Mouse (Mus musculus): ENCODE data around the gene Kctd13.
"Not testable (repeated sequence)": the region's sequence is repeated elsewhere in the genome, so short reads cannot be mapped to it uniquely, and the experiment has no call there.

The Kctd13 gene

GRCm38 (mm10) chr7:126928384-126929037, at the start of gene Kctd13:
Gene Kctd13, plus strand, starts transcription at chr7:126928879.
- in situ Hi-C loops (cut with MboI, MseI) = no loop called here

GRCm38 (mm10) chr7:126881040-126881439, 47.6 kb upstream of the Kctd13 start:
- in situ Hi-C loops (cut with MboI, MseI) = no loop called here

DNA sequence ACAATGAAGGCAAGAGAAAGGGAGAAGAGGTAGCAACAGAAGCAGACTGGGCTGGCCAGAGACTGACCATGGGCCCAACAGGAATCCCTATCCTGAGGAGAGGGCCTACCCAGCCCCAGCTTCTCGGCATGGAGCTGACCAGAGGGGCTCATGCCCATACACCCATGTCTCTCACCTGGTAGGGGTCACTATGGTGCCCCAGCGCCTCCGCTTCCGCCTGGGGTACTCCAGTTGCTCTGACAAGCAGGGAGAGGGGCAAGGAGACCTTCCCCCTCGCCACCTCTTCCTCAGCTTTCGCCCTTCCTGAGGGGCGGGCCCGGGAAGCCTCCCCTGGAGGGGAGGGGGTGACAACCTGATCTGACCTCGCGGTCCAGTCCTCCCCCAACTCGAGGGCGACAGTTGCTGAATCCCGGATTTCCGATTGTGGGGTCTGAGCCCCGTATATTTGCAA, 44.9 kb upstream of the Kctd13 start:
- in situ Hi-C loops (cut with MboI, MseI) = no loop called here

GRCm38 (mm10) chr7:126884286-126885164, 44.2 kb upstream of the Kctd13 start, which contains the start of gene Taok2:
Gene Taok2, minus strand, starts transcription at chr7:126884703.
- in situ Hi-C loops (cut with MboI, MseI) = no loop called here

DNA sequence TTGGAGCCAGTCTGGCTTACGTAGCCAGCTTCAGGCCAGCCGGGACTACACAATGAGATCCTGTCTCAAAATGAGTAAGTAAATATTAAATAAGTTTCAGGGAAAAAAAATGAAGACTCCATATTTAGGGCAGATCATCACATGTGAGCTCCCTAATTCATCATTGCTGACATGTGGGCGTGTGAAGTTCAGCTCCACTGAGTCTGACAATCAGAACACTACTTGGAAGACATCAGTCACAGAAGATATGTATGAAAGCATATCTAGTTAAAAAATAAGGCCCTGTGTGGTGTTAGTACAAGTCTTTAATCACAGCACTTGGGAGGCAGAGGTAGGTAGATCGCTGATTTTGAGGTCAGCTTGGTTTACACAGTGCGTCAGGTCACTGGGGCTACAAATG, 41.4 kb upstream of the Kctd13 start:
- in situ Hi-C loops (cut with MboI, MseI) = no loop called here

- in situ Hi-C loops (cut with MboI, MseI) = no loop called here
These were observed 39.8 kb upstream of the Kctd13 start for GRCm38 (mm10) chr7:126888852-126889251.

GRCm38 (mm10) chr7:126896912-126897311, 31.8 kb upstream of the Kctd13 start:
- in situ Hi-C loops (cut with MboI, MseI) = loop anchor here (10.0 kb wide), 1 partner anchor 948 kb away; no protein-coding TSS in a partner anchor

GRCm38 (mm10) chr7:126897390-126898101, 31.1 kb upstream of the Kctd13 start:
- in situ Hi-C loops (cut with MboI, MseI) = loop anchor here (10.0 kb wide), 1 partner anchor 947 kb away; no protein-coding TSS in a partner anchor

GRCm38 (mm10) chr7:126898102-126898990, 30.3 kb upstream of the Kctd13 start:
- in situ Hi-C loops (cut with MboI, MseI) = loop anchor here (10.0 kb wide), 1 partner anchor 946 kb away; no protein-coding TSS in a partner anchor

DNA sequence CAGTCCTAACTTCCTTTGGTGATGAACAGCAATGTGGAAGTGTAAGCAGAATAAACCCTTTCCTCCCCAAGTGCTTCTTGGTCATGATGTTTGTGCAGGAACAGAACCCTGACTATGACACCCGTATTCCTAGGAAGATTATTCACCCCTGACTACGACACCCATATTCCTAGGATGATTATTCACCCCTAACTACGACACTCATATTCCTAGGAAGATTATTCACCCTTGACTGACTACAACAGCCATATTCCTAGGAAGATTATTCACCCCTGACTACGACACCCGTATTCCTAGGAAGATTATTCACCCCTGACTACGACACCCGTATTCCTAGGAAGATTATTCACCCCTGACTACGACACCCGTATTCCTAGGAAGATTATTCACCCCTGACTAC, 28.9 kb upstream of the Kctd13 start:
- in situ Hi-C loops (cut with MboI, MseI) = loop anchor here (10.0 kb wide), 1 partner anchor 945 kb away; no protein-coding TSS in a partner anchor

DNA sequence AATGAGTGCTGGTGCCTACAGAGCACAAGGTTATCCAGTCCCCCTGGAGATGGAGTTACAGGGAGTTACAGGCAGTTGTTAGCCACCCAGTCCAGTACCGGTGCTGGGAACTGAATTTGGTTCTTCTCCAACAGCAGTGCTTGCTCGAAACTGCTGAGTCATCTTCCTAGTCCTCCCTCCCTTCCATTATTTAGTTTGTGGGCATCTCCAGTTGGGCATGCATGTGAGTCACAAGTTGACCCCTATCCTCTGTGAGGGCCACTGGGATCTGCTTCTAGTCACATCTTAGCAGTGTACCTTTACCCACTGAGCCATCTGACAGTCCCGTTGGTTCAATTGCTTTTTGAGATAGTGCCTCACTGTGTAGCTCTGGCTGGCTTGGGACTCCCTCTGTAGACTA, 23.1 kb upstream of the Kctd13 start:
- in situ Hi-C loops (cut with MboI, MseI) = loop anchor here (5.0 kb wide), 1 partner anchor 87 kb away; no protein-coding TSS in a partner anchor

DNA sequence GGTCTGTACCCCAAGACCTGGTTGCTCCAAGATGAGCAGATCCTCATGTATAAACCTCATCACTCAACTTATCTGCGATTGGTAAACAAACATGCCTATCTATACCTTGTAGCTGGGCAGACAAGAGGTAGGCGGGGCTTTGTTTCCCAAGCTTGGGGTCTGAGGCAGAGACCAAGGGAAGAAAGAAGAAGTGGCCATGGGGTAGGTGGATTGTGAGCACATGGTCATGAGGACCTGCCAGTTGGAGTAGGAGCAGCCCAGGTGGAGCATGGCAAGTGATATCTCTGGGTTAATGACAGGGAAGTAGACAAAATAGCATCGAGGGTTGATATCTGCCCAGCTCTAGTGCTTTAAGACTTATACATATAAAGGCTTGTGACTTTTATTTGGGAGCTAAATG, 13.8 kb upstream of the Kctd13 start:
- in situ Hi-C loops (cut with MboI, MseI) = loop anchor here (5.0 kb wide), 1 partner anchor 98 kb away; no protein-coding TSS in a partner anchor

DNA sequence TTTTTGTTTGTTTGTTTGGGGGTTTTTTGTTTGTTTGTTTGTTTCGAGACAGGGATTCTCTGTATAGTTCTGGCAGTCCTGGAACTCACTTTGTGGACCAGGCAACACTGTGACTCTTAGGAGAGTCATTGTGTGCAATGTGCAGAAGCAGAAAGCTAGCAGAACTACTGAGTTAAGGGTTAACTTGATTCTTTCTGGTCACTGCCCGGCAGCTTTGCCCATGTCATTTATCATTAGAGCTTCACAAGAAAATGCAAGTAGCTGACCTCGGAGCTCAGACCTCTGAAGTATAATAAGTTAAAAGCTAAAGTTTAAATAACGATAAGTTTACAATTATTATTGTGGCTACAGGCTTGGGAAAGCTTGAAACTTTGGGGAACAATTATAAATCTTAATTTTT, 10.3 kb upstream of the Kctd13 start:
- in situ Hi-C loops (cut with MboI, MseI) = not testable (repeated sequence)

DNA sequence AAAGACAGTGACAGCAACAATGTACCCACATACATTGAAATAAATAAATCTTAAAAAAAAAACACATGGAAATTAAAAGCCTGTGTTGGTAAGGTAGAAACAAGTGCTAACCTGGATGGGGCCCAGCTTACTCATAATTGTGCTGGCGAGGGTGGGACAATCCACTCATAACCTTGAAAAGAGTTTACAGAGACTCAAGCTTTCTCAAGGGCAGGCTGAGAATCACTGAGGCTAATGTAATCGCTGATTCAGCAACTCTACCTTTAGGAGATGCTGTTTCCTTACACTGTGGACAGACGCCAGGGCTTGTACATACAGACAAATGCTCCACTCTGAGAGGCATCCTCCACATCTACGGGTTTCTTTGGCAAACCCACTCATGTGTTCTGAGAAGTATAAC, 8.7 kb upstream of the Kctd13 start:
- in situ Hi-C loops (cut with MboI, MseI) = no loop called here

- in situ Hi-C loops (cut with MboI, MseI) = no loop called here
These were observed 7.1 kb upstream of the Kctd13 start for GRCm38 (mm10) chr7:126921563-126921962.

DNA sequence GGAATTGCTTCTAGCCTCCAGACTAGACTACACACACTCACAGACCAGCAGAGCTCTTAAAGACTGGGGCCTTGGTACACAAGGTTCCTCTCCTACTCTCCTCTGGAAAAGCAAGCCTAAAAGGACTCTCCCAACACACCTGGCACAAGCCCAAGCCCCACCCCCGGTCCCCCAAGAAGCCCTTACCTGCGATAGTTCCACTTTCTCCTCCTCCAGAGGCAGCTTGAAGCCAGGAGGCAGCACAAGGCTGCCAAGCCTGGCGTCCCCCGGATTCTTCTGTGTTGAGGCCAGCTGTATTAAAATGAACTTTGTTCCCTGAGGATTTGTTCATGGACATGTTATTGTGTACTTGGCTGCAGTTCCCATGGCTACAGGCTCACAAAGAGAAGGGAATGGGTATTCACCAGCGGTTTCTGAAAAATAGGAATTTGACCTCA, 6.0 kb upstream of the Kctd13 start, which contains the start of gene Tmem219:
Gene Tmem219 (minus strand): TSS at position 294 of the 437 bp plus-strand sequence.
- in situ Hi-C loops (cut with MboI, MseI) = no loop called here

- in situ Hi-C loops (cut with MboI, MseI) = no loop called here
These were observed 4.7 kb upstream of the Kctd13 start for GRCm38 (mm10) chr7:126923999-126924398.

DNA sequence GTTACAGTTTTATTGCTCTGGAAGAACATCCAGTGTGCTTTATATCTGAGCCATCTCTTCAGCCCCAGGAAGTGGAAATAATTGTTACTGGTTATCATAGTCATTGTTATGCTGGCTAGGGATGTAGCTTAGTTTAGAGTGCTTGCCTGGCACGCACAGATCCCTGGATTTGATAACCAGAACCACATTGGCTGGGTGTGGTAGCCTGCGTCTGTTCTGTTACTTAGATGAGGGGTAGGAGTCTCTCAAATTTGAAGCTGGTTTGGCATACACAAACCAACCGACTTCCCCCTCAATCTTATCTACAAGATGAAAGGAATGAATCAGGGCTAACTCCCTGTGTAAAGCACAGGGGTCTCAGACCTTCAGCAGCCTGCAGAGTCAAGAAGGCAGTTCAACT, 2.4 kb upstream of the Kctd13 start:
- in situ Hi-C loops (cut with MboI, MseI) = no loop called here

- in situ Hi-C loops (cut with MboI, MseI) = no loop called here
These were observed 367 bp downstream of the Kctd13 start for GRCm38 (mm10) chr7:126929046-126929445.

DNA sequence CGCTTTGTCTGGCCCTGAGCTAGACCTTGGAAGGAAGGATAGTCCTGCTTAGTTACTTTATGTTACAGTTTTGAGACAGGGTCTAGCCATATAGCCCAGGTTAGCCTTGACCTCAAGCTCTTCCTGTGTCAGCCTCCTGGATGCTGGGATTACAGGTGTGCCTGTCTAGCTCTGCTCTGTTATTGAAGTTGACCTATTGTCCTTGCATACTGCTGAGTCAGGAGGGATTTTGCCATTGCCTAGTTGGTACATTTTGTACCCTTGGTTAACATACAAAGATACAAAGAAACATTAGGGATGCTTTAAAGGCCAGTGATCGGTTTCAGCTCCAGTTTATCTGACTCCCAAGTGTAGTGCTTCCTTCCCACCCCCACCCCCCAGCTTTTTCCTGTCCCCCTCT, 4.0 kb downstream of the Kctd13 start:
- in situ Hi-C loops (cut with MboI, MseI) = no loop called here

- in situ Hi-C loops (cut with MboI, MseI) = no loop called here
These were observed 12.5 kb downstream of the Kctd13 start for GRCm38 (mm10) chr7:126941171-126941570.

Measured in T-helper 2 cell (primary cell).